Mouse (Mus musculus) megakaryocyte-erythroid progenitor cell, adult 5-6 weeks (primary cell): ENCODE data around the gene 1110051M20Rik. TPM values are rescaled to one million over a fixed set of nuclear protein-coding genes. Genes with fewer than 3 reads are reported as not detected.
"Not testable (repeated sequence)": the region's sequence is repeated elsewhere in the genome, so short reads cannot be mapped to it uniquely, and the experiment has no call there.

Experiments
- ATAC-seq: replicated peaks from 2 replicates; pipeline ENCODE4 v1.8.0; 2016; ENCODE audit warnings: mild to moderate bottlenecking, inconsistent platforms; ENCODE audit not compliant: severe bottlenecking, poor library complexity, low FRiP score, low TSS enrichment
- total RNA-seq, 2 experiments: library from RNA; stranded (forward) in 1 of 2; stranded (reverse) in 1 of 2; fragments of 200-1000, 215-1000 nt in 1 of 2; fragments of >200 nt in 1 of 2; fragmentation: Nextera tagmentation in 1 of 2; gene quantifications; 2 replicates each; pipeline ENCODE4 v1.2.3; 2014 to 2017

Gene 1110051M20Rik
- total RNA-seq, 2 experiments from 2014 or later = 3.1 to 11.1 TPM

DNA sequence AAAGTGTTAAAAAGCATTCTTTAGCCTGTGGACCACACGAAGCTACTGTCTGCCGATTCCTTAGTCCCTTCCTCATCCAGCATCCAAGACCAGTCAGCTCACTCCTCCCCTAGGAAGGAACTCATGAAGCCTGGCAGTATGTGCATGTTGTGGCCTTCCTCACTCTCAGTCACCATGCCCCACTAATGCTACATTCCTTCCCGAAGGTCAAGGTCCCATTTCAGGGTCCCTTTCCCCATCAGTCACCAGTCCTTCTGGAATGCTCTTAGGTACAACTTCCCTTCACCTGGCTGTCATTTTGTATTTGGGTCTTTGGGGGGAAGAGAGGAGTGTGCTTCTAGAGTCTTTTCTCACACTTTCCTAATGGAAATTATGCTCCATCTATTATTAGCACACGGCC lies 192.5 kb downstream of the 1110051M20Rik start:
- no peak for ATAC-seq

DNA sequence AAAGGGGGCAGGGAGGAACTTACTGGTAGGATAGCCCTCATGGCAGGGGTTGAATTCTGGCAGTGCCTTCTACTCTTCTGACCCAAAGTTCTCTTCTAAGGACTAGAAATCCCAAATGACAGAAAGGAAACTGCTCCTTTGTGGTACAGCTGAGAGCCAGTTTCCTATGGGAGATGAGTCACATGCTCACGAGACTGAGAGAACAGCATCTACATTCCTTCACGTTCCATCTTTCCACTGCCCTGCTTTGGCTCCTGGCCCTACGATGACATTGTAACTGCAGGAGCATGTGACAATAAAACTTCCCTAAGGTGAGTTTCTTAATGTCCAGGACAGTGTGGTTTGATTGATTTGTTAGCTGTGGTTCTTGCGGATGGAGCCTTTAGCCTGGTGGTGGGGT lies 196.1 kb downstream of the 1110051M20Rik start:
- no peak for ATAC-seq

DNA sequence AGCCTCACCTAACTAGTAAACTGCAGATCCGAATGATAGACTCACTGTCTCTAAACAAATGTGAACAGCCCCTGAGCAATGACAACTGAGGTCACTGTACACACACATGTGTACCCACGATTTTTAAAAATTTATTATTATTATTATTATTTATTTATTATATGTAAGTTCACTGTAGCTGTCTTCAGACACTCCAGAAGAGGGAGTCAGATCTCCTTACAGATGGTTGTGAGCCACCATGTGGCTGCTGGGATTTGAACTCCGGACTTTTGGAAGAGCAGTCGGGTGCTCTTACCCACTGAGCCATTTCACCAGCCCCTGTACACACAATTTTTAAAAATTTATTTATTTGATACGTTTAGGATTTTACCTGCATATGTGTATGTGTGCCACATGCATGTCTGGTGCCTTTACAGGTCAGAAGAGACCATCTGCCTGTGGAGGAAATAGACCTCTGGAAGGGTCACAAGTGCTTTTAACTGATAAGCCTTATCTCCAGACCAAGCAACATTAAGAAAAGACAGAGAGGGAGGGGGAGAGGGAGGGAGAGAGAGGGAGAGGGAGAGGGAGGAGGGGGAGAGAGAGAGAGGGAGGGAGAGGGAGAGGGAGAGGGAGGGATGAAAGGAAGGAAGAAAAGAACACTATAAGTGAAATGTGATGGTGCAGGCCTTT lies 199.8 kb downstream of the 1110051M20Rik start:
- peak; percentile 84 for ATAC-seq

DNA sequence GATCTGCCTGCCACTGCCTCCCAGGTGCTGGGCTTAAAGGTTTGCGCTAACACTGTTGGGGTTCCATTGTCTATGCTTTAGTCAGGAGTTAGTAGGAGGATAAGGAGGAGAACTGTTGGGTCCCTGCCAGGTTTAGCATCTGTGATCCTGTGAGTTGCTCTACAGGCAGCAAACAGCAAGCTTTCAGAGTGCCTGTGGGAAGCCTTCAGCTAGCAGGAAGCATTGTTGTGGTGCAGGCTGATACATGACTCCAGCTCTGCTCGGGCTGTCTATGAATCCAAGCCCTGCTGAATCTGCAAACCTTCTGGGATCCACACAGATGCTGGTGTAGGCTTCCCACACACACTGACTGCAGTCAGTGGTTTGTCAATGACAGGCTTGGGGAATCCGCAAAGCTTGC lies 201.1 kb downstream of the 1110051M20Rik start:
- ATAC-seq = peak; percentile 49; the same call in 1 of the 2 replicates

DNA sequence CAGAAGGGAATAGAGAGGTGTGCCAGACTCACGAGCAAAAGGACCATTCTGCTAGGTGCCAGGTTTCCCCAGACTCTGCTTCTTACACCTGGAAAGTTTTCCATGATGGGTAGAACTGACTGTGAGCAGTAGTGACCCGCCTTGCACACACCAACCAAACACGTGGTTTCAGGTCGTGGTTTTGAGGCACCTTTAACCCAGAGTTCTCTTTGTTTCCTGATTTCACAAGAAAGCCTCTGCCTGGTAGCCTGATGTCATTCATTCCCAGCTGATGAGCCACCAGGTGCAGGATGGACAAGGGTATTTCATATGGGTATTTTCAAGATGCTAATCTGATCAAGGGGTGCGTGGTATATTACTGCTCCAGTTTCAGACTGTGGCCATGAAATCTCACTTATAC lies 202.0 kb downstream of the 1110051M20Rik start:
- ATAC-seq = no peak

DNA sequence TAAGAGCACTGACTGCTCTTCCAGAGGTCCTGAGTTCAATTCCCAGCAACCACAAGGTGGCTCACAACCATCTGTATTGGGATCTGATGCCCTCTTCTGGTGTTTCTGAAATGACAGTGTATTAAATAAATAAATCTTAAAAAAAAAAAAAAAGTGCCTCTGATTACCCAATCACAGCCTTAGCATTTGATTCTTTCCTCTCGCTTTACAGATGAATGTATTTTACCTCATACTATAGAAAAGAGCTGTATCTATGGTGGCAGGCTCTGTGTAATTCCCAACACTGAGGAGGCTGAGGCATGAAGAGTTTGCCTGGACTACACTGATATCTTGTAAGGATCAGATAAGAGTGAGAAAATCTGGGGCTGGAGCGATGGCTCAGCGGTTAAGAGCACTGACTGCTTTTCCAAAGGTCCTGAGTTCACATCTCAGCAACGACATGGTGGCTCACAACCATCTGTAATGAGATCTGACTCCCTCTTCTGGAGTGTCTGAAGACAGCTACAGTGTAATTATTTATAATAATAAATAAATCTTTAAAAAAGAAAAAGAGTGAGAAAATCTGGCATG lies 206.9 kb downstream of the 1110051M20Rik start:
- not testable (repeated sequence) for ATAC-seq

DNA sequence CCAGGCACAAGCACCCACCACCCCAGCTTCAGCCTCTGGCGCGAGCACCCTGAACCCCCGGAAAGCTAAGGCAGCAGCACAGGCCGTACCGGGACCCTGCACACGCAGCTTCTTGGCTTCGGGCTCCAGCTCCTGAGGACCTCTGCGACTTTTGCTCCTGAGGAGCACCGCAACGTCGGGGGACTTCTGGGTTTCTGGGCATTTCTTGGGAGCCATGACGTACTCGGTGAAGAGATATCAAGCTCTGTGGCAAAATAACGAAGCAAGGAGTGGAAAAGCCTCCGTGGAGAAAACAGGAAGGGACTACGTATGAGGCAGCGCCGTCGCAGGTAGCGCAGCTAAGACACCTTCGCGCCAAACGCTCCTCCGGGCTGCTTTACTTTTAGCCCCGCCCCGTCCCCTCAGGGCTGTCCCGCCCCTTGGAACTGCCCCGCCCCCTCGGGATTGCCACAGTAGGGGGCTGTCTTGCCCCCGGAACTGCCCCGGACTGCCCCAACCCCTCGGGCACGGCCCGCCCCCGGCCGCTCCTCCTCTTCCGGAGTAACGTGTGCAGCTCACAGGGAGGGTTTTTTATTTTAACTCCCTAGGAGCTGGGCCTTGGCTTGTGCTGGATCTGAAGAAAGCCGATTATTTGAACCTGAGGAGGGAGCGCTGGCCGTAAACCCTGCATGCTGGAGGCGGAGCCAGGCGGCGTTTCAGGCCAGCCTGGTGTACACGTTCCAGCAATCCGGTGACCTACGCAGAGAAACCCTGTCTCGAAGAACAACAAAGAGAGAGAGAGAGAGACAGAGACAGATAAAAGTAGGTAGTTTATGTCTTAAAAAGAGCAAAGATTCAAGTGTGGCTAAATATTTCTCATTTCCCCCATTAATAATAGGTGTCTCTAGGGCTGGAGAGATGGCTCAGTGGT lies 207.6 kb downstream of the 1110051M20Rik start, which contains the start of gene Ddb2:
TSS of gene Ddb2 (minus strand) at position 382 of the 910 bp plus-strand sequence.
- peak; percentile 98 for ATAC-seq

DNA sequence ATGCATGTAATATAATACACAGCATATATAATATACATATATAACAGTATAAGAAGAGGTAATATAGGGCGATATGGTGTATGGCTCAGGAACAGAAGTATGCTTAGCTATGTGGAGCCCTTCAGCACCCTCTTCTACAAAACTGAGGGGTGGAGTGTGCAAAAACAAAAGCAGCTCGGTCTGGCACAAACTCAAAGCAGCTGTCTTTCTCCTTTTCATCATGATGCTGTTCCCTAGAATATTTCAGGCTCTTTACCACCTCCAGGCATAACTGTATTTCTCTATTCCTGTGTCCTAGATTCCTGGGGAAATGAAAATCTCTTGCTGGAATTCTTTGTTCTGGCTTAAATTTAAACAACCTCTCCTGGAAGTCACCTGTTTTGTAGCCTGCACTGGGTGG lies 214.8 kb downstream of the 1110051M20Rik start:
- no peak for ATAC-seq

Other genes with a start within 250 kb of the 1110051M20Rik start
- 1.5 TPM in 1 of 2 replicates, not detected in the other for gene Nr1h3, start 241.9 kb downstream of the 1110051M20Rik start, total RNA-seq (2014; fragmentation: Nextera tagmentation)
- not detected in 2 replicates for gene Nr1h3, start 241.9 kb downstream of the 1110051M20Rik start, total RNA-seq (2017)
- 10.9 and 11.4 TPM in 2 replicates for gene Acp2, start 241.8 kb downstream of the 1110051M20Rik start, total RNA-seq (2014; fragmentation: Nextera tagmentation)
- 8.8 and 21.9 TPM in 2 replicates for gene Acp2, start 241.8 kb downstream of the 1110051M20Rik start, total RNA-seq (2017)
- gene Ddb2, start 207.7 kb downstream of the 1110051M20Rik start, total RNA-seq (2014; fragmentation: Nextera tagmentation) = 16.9 and 32.3 TPM in 2 replicates
- gene Ddb2, start 207.7 kb downstream of the 1110051M20Rik start, total RNA-seq (2017) = 7.8 and 10.3 TPM in 2 replicates
- 0.25 TPM in 1 of 2 replicates, not detected in the other for gene Pacsin3, start 188.8 kb downstream of the 1110051M20Rik start, total RNA-seq (2014; fragmentation: Nextera tagmentation)
- gene Pacsin3, start 188.8 kb downstream of the 1110051M20Rik start, total RNA-seq (2017) = not detected in 2 replicates
- gene Arfgap2, start 179.7 kb downstream of the 1110051M20Rik start, total RNA-seq (2014; fragmentation: Nextera tagmentation) = 49.6 and 63.7 TPM in 2 replicates
- gene Arfgap2, start 179.7 kb downstream of the 1110051M20Rik start, total RNA-seq (2017) = 30.9 and 37.1 TPM in 2 replicates
- not detected in 2 replicates for gene Lrp4, start 12.8 kb upstream of the 1110051M20Rik start, total RNA-seq (2014; fragmentation: Nextera tagmentation)
- 0.23 TPM in 1 of 2 replicates, not detected in the other for gene Lrp4, start 12.8 kb upstream of the 1110051M20Rik start, total RNA-seq (2017)
- gene Ckap5, start 82.1 kb upstream of the 1110051M20Rik start, total RNA-seq (2014; fragmentation: Nextera tagmentation) = 84.4 and 87.2 TPM in 2 replicates
- gene Ckap5, start 82.1 kb upstream of the 1110051M20Rik start, total RNA-seq (2017) = 78.2 and 82.4 TPM in 2 replicates
- gene F2, start 191.7 kb upstream of the 1110051M20Rik start, total RNA-seq (2014; fragmentation: Nextera tagmentation) = 0.52 and 0.83 TPM in 2 replicates
- gene F2, start 191.7 kb upstream of the 1110051M20Rik start, total RNA-seq (2017) = 0.61 TPM in 1 of 2 replicates, not detected in the other
- 17.5 and 18.0 TPM in 2 replicates for gene Zfp408, start 205.1 kb upstream of the 1110051M20Rik start, total RNA-seq (2014; fragmentation: Nextera tagmentation)
- gene Zfp408, start 205.1 kb upstream of the 1110051M20Rik start, total RNA-seq (2017) = 4.9 and 6.7 TPM in 2 replicates
- 42.7 and 48.6 TPM in 2 replicates for gene Arhgap1, start 205.2 kb upstream of the 1110051M20Rik start, total RNA-seq (2014; fragmentation: Nextera tagmentation)
- gene Arhgap1, start 205.2 kb upstream of the 1110051M20Rik start, total RNA-seq (2017) = 25.8 and 38.7 TPM in 2 replicates